Comparison of ENCODE assay signal across 11 mouse cellular contexts in the genomic region with DNA sequence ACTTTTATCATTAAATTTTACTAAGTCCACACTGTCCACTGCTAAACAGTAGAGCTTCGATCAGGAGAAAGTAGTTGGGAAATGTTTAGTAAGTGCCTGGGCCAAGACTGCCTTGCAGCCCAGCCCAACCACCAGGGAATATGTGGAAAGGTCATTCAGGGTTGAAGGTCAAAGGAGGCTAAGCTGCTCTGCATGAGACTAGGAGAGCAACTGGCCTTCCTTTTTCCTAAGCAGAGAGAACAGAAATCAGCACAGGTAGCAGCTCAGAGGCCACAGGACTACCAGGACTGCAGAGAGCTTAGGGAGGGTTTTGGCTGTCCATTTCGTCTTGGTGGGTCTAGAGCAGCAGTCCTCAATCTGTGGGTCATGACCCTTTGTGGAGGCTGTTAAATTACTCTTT. TPM values are rescaled to one million over a fixed set of nuclear protein-coding genes. Genes with fewer than 3 reads are reported as not detected.
DNase-seq lines count a peak whose midpoint lies in the region; ATAC-seq and TF ChIP-seq lines count a peak whose summit lies in the region.
"Had no signal": no experiment of that assay in that cellular context is flagged by ENCODE, and none has a peak within 500 bp of the region (broad histone marks: within the 10 kb centered on the region; RNA-seq: fewer than 3 reads in every experiment).

No protein-coding gene starts in this region.

- no peak overlapping the region for H3K4me2 ChIP-seq in kidney, embryonic 14.5 days (replicated peaks; ENCODE audit: low read depth, low read length)
- H3K4me2 ChIP-seq in heart, embryonic 12.5 days = no peak overlapping the region

- 18% methylated on average over 2 of the region's 2 CpGs for WGBS in kidney, adult 2 months
- 46% methylated on average over 2 of the region's 2 CpGs for WGBS in kidney, embryonic 14.5 days
- WGBS in thymus, adult 2 months = 93% methylated on average over 2 of the region's 2 CpGs
- 37% methylated on average over 2 of the region's 2 CpGs for WGBS in heart, embryonic 12.5 days

- H3K9me3 ChIP-seq in kidney, embryonic 14.5 days (ENCODE audit: control insufficient read depth, low read length) = no peaks in the 10 kb centered on the region
- no peaks in the 10 kb centered on the region for H3K9me3 ChIP-seq in heart, embryonic 12.5 days (replicated peaks)

- ATAC-seq in kidney, embryonic 14.5 days (ENCODE audit: low FRiP score, low TSS enrichment) = no peak
- ATAC-seq in heart, embryonic 12.5 days (ENCODE audit: insufficient number of reproducible peaks, low FRiP score) = no peak

- no peak overlapping the region for H3K9ac ChIP-seq in kidney, embryonic 14.5 days (ENCODE audit: low read depth, low read length)
- no peak overlapping the region for H3K9ac ChIP-seq in heart, embryonic 12.5 days

- no peak overlapping the region; the same call in 1 of the 2 replicates for H3K27ac ChIP-seq in kidney, adult 2 months (ENCODE audit: insufficient read depth, low read depth, low read length)
- H3K27ac ChIP-seq in kidney, embryonic 14.5 days (ENCODE audit: low read depth, low read length) = no peak overlapping the region
- peak overlapping the region; percentile 34; the same call in 1 of the 2 replicates for H3K27ac ChIP-seq in thymus, adult 2 months (ENCODE audit: control insufficient read depth, insufficient read depth, low read length)
- H3K27ac ChIP-seq in heart, embryonic 12.5 days (ENCODE audit: poor library complexity, severe bottlenecking) = peak overlapping the region; percentile 60; the same call in 1 of the 2 replicates
- H3K27ac ChIP-seq: macrophage had no signal

- no peaks in the 10 kb centered on the region for H3K36me3 ChIP-seq in kidney, adult 2 months (ENCODE audit: control insufficient read depth, insufficient read depth, low read length)
- no peaks in the 10 kb centered on the region for H3K36me3 ChIP-seq in kidney, embryonic 14.5 days (ENCODE audit: control insufficient read depth, insufficient read depth, low read length)
- H3K36me3 ChIP-seq in thymus, adult 2 months (ENCODE audit: control insufficient read depth, insufficient read depth, low read length) = no peaks in the 10 kb centered on the region
- H3K36me3 ChIP-seq in heart, embryonic 12.5 days = no peaks in the 10 kb centered on the region

- 0 out of 2 replicates have a peak, but pooled peaks have one; percentile 6 for TF ChIP-seq CTCF in kidney, adult 2 months (conservative IDR thresholded peaks at IDR 0.05; ENCODE audit: insufficient read depth, insufficient read length, low read depth, low read length)
- no peak for TF ChIP-seq CTCF in thymus, adult 2 months (IDR thresholded peaks at IDR 0.05; ENCODE audit: borderline replicate concordance, control insufficient read depth, extremely low read depth, insufficient read depth, low read length, poor library complexity)

- no peaks in the 10 kb centered on the region for H3K27me3 ChIP-seq in kidney, adult 2 months (replicated peaks; ENCODE audit: control insufficient read depth, insufficient read depth, low read length)
- H3K27me3 ChIP-seq in kidney, embryonic 14.5 days (ENCODE audit: control insufficient read depth, insufficient read depth, low read length) = no peaks in the 10 kb centered on the region
- no peaks in the 10 kb centered on the region for H3K27me3 ChIP-seq in thymus, adult 2 months (ENCODE audit: control insufficient read depth, insufficient read depth, low read length)
- H3K27me3 ChIP-seq in heart, embryonic 12.5 days (replicated peaks) = no peaks in the 10 kb centered on the region
- H3K27me3 ChIP-seq: CH12.LX had no signal

- no peak for TF ChIP-seq POLR2A in kidney, adult 2 months (IDR thresholded peaks at IDR 0.05; ENCODE audit: low read depth, low read length)
- TF ChIP-seq POLR2A in thymus, adult 2 months (IDR thresholded peaks at IDR 0.05; ENCODE audit: control insufficient read depth, extremely low read depth, insufficient read depth, low read length, poor library complexity) = no peak

- H3K4me1 ChIP-seq in kidney, adult 2 months (ENCODE audit: control insufficient read depth, insufficient read depth, low read length) = peaks cover 47% of the 10 kb centered on the region
- H3K4me1 ChIP-seq in kidney, embryonic 14.5 days (ENCODE audit: control insufficient read depth, insufficient read depth, low read length) = 0 out of 2 replicates have a peak, but pooled peaks cover 3% of the 10 kb centered on the region
- H3K4me1 ChIP-seq in thymus, adult 2 months (replicated peaks; ENCODE audit: control insufficient read depth, insufficient read depth, low read length) = peaks cover 18% of the 10 kb centered on the region
- peaks cover 76% of the 10 kb centered on the region for H3K4me1 ChIP-seq in heart, embryonic 12.5 days (replicated peaks)

- H3K4me3 ChIP-seq in kidney, adult 2 months (ENCODE audit: insufficient read depth, low read depth, low read length) = no peak overlapping the region
- H3K4me3 ChIP-seq in kidney, embryonic 14.5 days (ENCODE audit: low read length) = no peak overlapping the region
- no peak overlapping the region for H3K4me3 ChIP-seq in thymus, adult 2 months (ENCODE audit: control insufficient read depth, insufficient read depth, low read length)
- H3K4me3 ChIP-seq in heart, embryonic 12.5 days = no peak overlapping the region

- peak; percentile 67 for DNase-seq in kidney, adult 2 months
- no peak for DNase-seq in thymus, adult 2 months
- DNase-seq in thymus, postnatal 25 days = no peak
- no peak for DNase-seq in urinary bladder, postnatal 25 days (ENCODE audit: low spot score)
- no peak for DNase-seq in right cerebral cortex, postnatal 14 days
- no peak for DNase-seq in T-cell, adult 2 months (ENCODE audit: low spot score)
- DNase-seq: cerebellum, postnatal 10 days had no signal

RNA-seq across cellular contexts. Expression of a gene that starts 15.3 kb away (rescaled TPM):
- 55.4 and 63.1 TPM in 2 replicates for polyA plus RNA-seq in kidney, adult 2 months (2012; rRNA removed)
- polyA plus RNA-seq in kidney, embryonic 14.5 days (2014; fragmentation: Nextera tagmentation; extraction: Ambion mirVana) = 8.2 and 15.7 TPM in 2 replicates
- 46.6 and 52.0 TPM in 2 replicates for polyA plus RNA-seq in thymus, adult 2 months (2012; rRNA removed)
- 44.7 and 47.8 TPM in 2 replicates for polyA plus RNA-seq in heart, embryonic 12.5 days (2016; fragmentation: Nextera tagmentation; extraction: Ambion mirVana)

RNA-seq across cellular contexts. Expression of a gene that starts 15.4 kb away (rescaled TPM):
- polyA plus RNA-seq in kidney, adult 2 months (2012; rRNA removed) = 25.0 and 26.6 TPM in 2 replicates
- polyA plus RNA-seq in kidney, embryonic 14.5 days (2014; fragmentation: Nextera tagmentation; extraction: Ambion mirVana) = 24.1 and 24.9 TPM in 2 replicates
- polyA plus RNA-seq in thymus, adult 2 months (2012; rRNA removed) = 15.5 and 15.6 TPM in 2 replicates
- 23.1 and 25.5 TPM in 2 replicates for polyA plus RNA-seq in heart, embryonic 12.5 days (2016; fragmentation: Nextera tagmentation; extraction: Ambion mirVana)

Comparison
In these comparisons a context has a peak if more than half of its experiments do, and no peak if none do; other contexts are left out.
1. H3K27ac ChIP-seq: peak in thymus, adult 2 months (single experiment) and heart, embryonic 12.5 days (single experiment); none in kidney, adult 2 months (single experiment) and kidney, embryonic 14.5 days (single experiment).